Mouse (Mus musculus) macrophage (primary cell): Measurements from ENCODE around the gene Abhd2. TPM values are rescaled to one million over a fixed set of nuclear protein-coding genes. Genes with fewer than 3 reads are reported as not detected.

Experiments used
- H3K27ac ChIP-seq: fragments of 350-480 bp; formaldehyde crosslinking; 2 replicates; pipeline ENCODE4 v1.9.0; 2021
- H3K36me3 ChIP-seq: fragments of 350-480 bp; formaldehyde crosslinking; 2 replicates; pipeline ENCODE4 v1.9.0; 2021; ENCODE audit errors: inconsistent target
- H3K4me3 ChIP-seq: fragments of 350-480 bp; formaldehyde crosslinking; 2 replicates; pipeline ENCODE4 v1.9.0; 2021; ENCODE audit errors: inconsistent target
- H3K79me2 ChIP-seq: fragments of 350-480 bp; formaldehyde crosslinking; 2 replicates; pipeline ENCODE4 v1.9.0; 2021; ENCODE audit errors: inconsistent target
- WGBS: methylation state at CpG from one replicate; pipeline ENCODE4 v1.1.7; 2026; ENCODE audit warnings: inconsistent platforms; ENCODE audit not compliant: missing documents; 5-methylcytosine and 5-hydroxymethylcytosine counted together
- polyA plus RNA-seq: library from polyadenylated mRNA; stranded (reverse); fragments of 250-400 nt; gene quantifications from 3 replicates; pipeline ENCODE4 v1.2.4, GENCODE M21; 2018; ENCODE audit warnings: inconsistent platforms

The Abhd2 gene
- polyA plus RNA-seq, 1 experiment from 2014 or later, result 25.1 TPM

- H3K36me3 ChIP-seq, result no peaks in the 10 kb centered on the region
- 54% methylated on average over 12 of the region's 12 CpGs for WGBS
- H3K4me3 ChIP-seq, result no peak overlapping the region
- no peak overlapping the region for H3K27ac ChIP-seq
- peaks cover 4% of the 10 kb centered on the region; the same call in 1 of the 2 replicates for H3K79me2 ChIP-seq
These were observed 40.6 kb downstream of the Abhd2 start for GRCm38 (mm10) chr7:79313519-79314059.

GRCm38 (mm10) chr7:79314517-79314916 lies 41.5 kb downstream of the Abhd2 start:
- WGBS, result 4% methylated on average over 5 of the region's 5 CpGs

DNA sequence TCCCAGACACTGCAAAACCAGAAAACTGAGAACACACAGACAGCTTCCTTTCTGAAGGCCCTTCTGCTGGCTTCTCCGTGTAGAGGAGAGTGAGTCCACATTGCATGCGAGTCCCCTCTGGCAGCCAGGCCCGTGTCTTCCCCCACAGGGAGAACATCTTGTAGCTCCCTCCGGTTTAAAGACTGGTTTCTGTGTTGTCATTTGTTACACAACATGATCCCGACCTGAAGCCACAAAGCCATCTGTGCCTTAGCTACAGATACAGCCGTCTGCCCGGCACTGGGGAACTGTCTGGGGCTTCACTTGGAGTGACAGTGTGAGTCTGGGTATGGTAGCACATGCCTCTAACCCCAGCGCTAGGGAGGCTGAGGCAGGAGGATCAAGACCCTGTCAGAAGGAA lies 42.1 kb downstream of the Abhd2 start:
- peaks cover 4% of the 10 kb centered on the region; the same call in 1 of the 2 replicates for H3K79me2 ChIP-seq
- no peaks in the 10 kb centered on the region for H3K36me3 ChIP-seq
- H3K4me3 ChIP-seq, result no peak overlapping the region
- WGBS, result 37% methylated on average over 8 of the region's 8 CpGs
- H3K27ac ChIP-seq, result no peak overlapping the region

More at GRCm38 (mm10) chr7:79314517-79314916, 41.5 kb downstream of the Abhd2 start:
- no peaks in the 10 kb centered on the region for H3K36me3 ChIP-seq
- no peak overlapping the region for H3K27ac ChIP-seq
- H3K79me2 ChIP-seq, result peaks cover 4% of the 10 kb centered on the region; the same call in 1 of the 2 replicates
- no peak overlapping the region for H3K4me3 ChIP-seq

GRCm38 (mm10) chr7:79316069-79316695 lies 43.2 kb downstream of the Abhd2 start:
- no peak overlapping the region for H3K27ac ChIP-seq
- no peaks in the 10 kb centered on the region for H3K36me3 ChIP-seq
- peaks cover 4% of the 10 kb centered on the region; the same call in 1 of the 2 replicates for H3K79me2 ChIP-seq
- 87% methylated on average over 9 of the region's 10 CpGs for WGBS
- H3K4me3 ChIP-seq, result no peak overlapping the region

DNA sequence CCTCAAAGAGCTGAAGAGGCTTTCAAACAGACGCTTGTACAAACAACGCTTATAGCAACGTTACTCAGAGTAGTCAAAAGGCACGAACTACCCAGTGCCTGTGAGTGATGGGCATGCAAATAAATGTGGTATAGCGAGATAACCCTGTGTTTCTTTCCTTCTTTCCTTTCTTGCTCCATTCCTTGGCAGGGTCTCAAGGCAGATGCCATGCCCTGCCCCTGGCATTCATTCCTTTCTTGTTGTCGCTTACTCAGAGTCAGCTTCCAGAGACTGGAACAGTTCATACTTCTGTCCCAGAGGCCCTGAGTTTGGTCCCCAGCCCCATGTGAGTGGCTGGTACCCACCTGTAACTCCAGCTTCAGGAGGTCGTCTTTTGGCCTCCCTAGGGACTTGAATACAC lies 44.6 kb downstream of the Abhd2 start:
- WGBS, result 88% methylated on average over 7 of the region's 7 CpGs
- Histone ChIP-seq H3K27ac (no peak overlapping the region), H3K79me2 (no peaks in the 10 kb centered on the region), H3K36me3 (no peaks in the 10 kb centered on the region), H3K4me3 (no peak overlapping the region)

GRCm38 (mm10) chr7:79318110-79318801 lies 45.3 kb downstream of the Abhd2 start:
- WGBS, result 60% methylated on average over 13 of the region's 13 CpGs
- H3K79me2 ChIP-seq, result no peaks in the 10 kb centered on the region
- no peak overlapping the region for H3K4me3 ChIP-seq
- H3K36me3 ChIP-seq, result peaks cover 2% of the 10 kb centered on the region; the same call in 1 of the 2 replicates
- no peak overlapping the region for H3K27ac ChIP-seq

DNA sequence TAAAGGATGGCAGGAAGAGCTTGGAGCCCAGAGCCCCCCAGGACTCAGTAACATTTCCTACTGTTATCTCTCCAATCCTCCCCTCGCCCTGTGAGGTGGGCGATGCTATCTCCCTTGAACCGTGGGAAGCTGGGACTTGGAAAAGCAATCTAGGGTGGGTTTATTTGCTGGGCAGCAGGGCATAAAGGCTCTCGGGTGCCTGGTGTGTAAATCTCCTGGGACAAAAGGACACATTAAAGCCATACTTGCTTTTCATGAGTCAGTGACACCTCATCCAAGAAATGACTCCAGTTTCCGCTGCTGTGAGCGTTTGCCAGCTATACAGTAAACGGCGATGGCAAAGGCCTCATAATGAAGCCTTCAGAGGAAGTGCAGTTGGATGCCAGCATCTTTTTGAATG lies 50.9 kb downstream of the Abhd2 start:
- 97% methylated on average over 5 of the region's 8 CpGs for WGBS
- H3K36me3 ChIP-seq, result peaks cover 37% of the 10 kb centered on the region
- no peak overlapping the region for H3K27ac ChIP-seq
- no peaks in the 10 kb centered on the region for H3K79me2 ChIP-seq
- H3K4me3 ChIP-seq, result no peak overlapping the region

DNA sequence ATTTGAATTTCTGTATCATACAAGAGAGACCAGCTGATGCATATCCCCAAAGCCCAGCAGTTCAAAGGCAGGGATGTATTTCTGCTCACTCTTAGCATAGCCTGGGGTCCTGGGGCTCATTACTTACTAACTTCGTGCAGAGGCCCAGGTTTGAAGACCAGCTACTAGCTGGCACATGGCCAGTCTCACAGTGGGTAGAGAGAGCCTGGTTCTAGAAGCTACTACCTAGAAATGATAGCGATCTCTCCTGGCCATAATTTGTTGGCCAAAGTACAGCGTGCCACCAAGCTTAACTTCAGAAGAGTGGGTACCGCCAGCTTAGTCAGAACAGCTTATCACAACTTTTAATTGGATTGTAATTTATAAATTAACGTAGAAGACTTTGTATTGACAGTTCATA lies 55.8 kb downstream of the Abhd2 start:
- H3K79me2 ChIP-seq, result no peaks in the 10 kb centered on the region
- WGBS, result 97% methylated on average over 5 of the region's 5 CpGs
- no peak overlapping the region for H3K4me3 ChIP-seq
- peaks cover 30% of the 10 kb centered on the region for H3K36me3 ChIP-seq
- H3K27ac ChIP-seq, result no peak overlapping the region

DNA sequence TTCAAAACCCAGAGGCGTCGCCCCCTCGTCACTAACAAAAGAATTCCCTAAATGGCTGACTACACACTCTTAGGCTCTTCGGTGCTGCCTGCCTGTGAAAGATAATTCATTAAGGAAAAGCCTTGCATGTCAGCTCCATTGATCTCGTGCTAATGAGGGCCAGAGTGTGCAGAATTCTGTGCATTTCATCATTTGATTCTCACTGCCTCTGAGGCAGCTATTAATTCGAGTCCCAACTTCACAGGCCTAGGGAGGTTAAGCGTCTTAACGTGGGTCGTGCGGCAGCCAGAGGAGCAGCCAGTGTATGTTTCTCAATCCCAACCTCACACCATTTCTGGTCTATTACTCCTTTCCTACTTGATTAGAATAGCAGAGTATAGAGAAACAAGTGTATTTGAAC lies 58.2 kb downstream of the Abhd2 start:
- H3K36me3 ChIP-seq, result peaks cover 10% of the 10 kb centered on the region
- WGBS, result 87% methylated on average over 10 of the region's 10 CpGs
- H3K27ac ChIP-seq, result no peak overlapping the region
- no peak overlapping the region for H3K4me3 ChIP-seq
- no peaks in the 10 kb centered on the region for H3K79me2 ChIP-seq

- 91% methylated on average over 3 of the region's 3 CpGs for WGBS
- Histone ChIP-seq H3K4me3 (no peak overlapping the region), H3K79me2 (no peaks in the 10 kb centered on the region), H3K27ac (no peak overlapping the region), H3K36me3 (no peaks in the 10 kb centered on the region)
These were observed 60.4 kb downstream of the Abhd2 start for GRCm38 (mm10) chr7:79333419-79333818.

DNA sequence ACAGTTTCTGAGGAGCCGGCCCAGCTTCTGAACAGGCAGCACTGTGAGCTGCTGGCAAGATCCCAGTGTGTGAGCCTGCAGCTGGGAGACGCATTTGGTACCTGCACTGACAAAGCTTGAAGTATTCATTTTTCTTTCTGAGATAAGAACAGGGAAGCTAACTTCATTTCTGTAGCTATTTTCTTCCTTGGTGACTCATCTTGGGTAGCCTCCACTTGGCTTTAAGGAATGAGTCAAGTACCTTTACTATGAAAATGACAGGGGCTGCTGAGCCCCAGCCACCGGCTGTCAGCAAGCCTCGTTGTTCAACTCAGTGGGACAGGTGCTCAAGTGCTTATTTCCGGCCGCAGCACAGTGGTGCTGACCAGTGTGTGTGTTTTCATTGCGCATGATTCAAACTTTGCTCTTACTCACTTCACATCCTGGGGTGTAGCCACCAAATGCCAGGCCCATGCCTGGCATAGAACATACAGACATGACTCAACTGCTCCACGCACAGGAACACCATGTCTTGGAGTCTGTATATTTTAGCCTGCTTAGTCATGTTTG lies 63.4 kb downstream of the Abhd2 start:
- 96% methylated on average over 8 of the region's 8 CpGs for WGBS
- no peaks in the 10 kb centered on the region for H3K36me3 ChIP-seq
- H3K27ac ChIP-seq, result no peak overlapping the region
- no peak overlapping the region for H3K4me3 ChIP-seq
- no peaks in the 10 kb centered on the region for H3K79me2 ChIP-seq

DNA sequence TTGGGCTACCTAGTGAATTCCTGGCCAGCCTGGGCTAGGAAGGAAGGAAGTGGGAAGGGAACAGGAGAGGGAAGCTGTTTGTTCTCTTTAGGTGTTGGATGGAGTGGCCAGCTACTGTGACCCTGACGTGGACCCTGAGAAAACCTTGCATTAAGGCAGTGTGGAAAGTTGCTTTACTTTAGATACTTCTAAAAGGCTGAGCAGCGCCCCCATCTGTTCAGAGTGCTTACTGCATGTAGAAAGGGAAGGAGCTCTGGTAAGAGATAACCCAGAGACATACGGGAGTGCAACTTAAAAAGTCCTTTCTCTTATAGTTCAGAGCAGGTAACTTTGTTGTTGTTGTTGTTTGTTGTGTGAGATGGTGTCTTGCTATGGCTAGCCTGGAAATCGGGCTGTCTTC lies 72.9 kb downstream of the Abhd2 start:
- 48% methylated on average over 4 of the region's 4 CpGs for WGBS

DNA sequence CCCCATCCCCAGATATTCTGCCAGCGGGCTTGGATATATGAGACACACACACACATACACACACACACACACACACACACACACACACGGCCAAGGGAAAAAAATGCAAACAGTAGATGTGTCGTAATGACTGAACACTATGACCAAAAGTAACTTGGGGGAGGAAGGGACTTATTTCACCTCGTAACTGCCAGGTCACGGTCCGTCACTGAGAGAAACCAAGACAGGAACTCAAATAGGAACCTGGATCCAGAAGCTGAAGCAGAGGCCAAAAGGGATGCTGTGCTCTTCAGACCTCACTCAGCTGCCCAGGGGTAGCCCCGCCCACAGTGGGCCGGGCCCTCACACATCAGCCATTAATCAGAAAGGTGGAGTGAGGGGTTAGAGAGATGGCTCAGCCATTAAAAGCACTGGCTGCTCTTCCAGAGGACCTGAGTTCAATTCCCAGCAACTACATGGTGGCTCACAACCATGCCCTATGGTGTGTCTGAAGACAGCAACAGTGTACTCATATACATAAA lies 73.6 kb downstream of the Abhd2 start:
- Histone ChIP-seq H3K4me3 (no peak overlapping the region), H3K36me3 (peaks cover 32% of the 10 kb centered on the region; the same call in 1 of the 2 replicates), H3K27ac (no peak overlapping the region), H3K79me2 (no peaks in the 10 kb centered on the region)
- WGBS, result 68% methylated on average over 8 of the region's 8 CpGs

More for the DNA sequence above, 72.9 kb downstream of the Abhd2 start:
- no peaks in the 10 kb centered on the region for H3K79me2 ChIP-seq
- H3K4me3 ChIP-seq, result no peak overlapping the region
- peaks cover 25% of the 10 kb centered on the region; the same call in 1 of the 2 replicates for H3K36me3 ChIP-seq
- H3K27ac ChIP-seq, result no peak overlapping the region

DNA sequence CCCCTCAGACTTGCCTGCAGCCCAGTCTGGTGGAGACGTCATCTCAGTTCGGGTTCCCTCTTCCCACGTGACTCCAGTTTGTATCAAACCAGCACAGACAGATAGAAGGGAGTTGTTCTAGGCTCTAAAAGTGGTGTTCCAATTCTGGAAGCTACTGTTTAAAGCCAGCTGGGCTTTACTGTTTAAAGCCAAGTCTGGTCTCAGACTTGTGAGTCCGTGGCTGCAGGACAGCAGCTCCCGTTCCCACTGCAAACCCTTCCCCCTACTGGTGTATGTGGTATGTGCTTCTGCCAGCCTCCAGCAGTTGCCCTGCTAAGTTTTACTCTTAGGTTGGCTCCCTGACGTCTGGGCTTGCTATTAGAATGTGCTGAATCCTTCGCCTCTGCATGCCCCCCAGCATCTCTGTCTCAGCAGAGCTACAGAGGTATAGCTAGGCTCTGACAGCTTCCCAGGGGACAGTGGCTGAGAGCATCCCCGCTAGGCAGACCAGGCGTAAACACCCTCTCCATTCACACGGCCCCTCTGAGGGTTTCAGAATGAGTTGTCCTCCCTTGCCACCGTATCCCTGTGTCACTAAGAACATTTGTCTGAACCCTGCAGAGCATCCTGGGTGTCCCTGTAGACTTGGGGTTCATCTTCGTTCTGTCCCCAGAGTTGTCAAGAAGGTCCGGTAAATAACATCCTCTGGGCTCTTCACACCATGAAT lies 74.3 kb downstream of the Abhd2 start:
- 87% methylated on average over 13 of the region's 13 CpGs for WGBS
- Histone ChIP-seq H3K4me3 (no peak overlapping the region), H3K36me3 (peaks cover 33% of the 10 kb centered on the region; the same call in 1 of the 2 replicates), H3K79me2 (no peaks in the 10 kb centered on the region), H3K27ac (no peak overlapping the region)
